Mouse (Mus musculus) midbrain, embryonic 13.5 days (tissue): ENCODE data around the gene Aanat. TPM values are rescaled to one million over a fixed set of nuclear protein-coding genes. Genes with fewer than 3 reads are reported as not detected.
A peak's percentile ranks its signal among the peaks of the same experiment; 100 is the strongest.

ENCODE experiments used
- ATAC-seq: fragments of 200-750 bp; cut with Nextera tagmentation; 2 replicates; pipeline ENCODE4 v1.8.0; 2017; ENCODE audit warnings: mild to moderate bottlenecking, moderate TSS enrichment, moderate library complexity
- H3K27ac ChIP-seq: fragments of 300-500 bp; sonication (generic); 2 replicates; pipeline ENCODE4 v1.5.1; 2015; ENCODE audit warnings: inconsistent platforms, mild to moderate bottlenecking, moderate library complexity
- H3K27me3 ChIP-seq: fragments of 300-500 bp; sonication (generic); 2 replicates; pipeline ENCODE4 v1.6.1; 2015; ENCODE audit warnings: mild to moderate bottlenecking, inconsistent platforms
- H3K36me3 ChIP-seq: fragments of 300-500 bp; sonication (generic); 2 replicates; pipeline ENCODE4 v1.6.1; 2015; ENCODE audit warnings: mild to moderate bottlenecking, inconsistent platforms
- H3K4me1 ChIP-seq: fragments of 300-500 bp; sonication (generic); replicated peaks from 2 replicates; pipeline ENCODE4 v1.6.1; 2015; ENCODE audit warnings: inconsistent platforms
- H3K4me2 ChIP-seq: fragments of 300-500 bp; sonication (generic); replicated peaks from 2 replicates; pipeline ENCODE4 v1.6.1; 2015; ENCODE audit warnings: moderate library complexity, mild to moderate bottlenecking, inconsistent platforms
- H3K4me3 ChIP-seq: fragments of 300-500 bp; sonication (generic); replicated peaks from 2 replicates; pipeline ENCODE4 v1.5.1; 2015; ENCODE audit warnings: mild to moderate bottlenecking, inconsistent platforms
- H3K9ac ChIP-seq: fragments of 300-500 bp; sonication (generic); replicated peaks from 2 replicates; pipeline ENCODE4 v1.6.1; 2015; ENCODE audit warnings: mild to moderate bottlenecking, inconsistent platforms
- H3K9me3 ChIP-seq: fragments of 300-500 bp; sonication (generic); 2 replicates; pipeline ENCODE4 v1.6.1; 2016; ENCODE audit warnings: mild to moderate bottlenecking, inconsistent platforms
- WGBS: fragments of 180-500 bp; shearing (Covaris S2); methylation state at CpG from one replicate; pipeline ENCODE4 v1.1.7; 2015; 5-methylcytosine and 5-hydroxymethylcytosine counted together
- polyA plus RNA-seq: library from polyadenylated mRNA; unstranded; fragments of >200 nt; fragmentation: Nextera tagmentation; extraction: Ambion mirVana; gene quantifications from 2 replicates; pipeline ENCODE4 v1.2.1, GENCODE M21; 2015

The Aanat gene
- polyA plus RNA-seq, 1 experiment from 2014 or later = 0.22 TPM

DNA sequence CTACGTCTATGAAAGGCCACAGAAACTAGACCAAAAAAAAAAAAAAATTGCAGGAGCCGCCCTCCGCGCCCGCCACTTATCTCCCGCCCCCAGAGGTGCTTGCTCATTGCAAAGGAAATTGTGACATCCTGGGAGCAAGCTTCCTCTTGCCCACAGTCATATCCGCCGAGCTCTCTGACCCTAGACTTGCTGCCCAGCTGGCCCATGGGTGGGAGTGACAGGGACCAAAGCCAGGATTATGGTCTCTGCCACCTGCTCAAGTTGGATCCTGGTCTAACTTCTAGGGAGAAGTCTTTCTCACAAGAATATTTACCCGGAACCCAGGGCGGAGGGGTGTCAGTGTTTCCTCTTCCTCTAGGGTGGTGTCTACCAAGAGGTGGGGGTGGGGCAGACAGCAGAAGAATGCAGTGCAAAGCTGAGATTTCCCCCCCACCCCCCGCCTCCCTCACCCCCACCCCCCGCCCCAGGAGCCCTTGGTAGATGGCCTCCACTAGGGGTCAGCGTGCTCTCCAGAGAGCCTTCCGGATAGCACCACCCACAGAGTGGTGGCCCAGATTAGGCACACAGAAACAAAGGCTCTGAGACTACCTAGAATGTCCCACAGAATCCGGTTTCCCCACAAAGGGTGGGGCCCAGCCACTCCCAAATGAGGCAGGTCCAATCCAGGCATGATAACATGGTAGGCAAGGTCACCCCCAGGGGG lies 29.7 kb downstream of the Aanat start:
- no peak for ATAC-seq
- Histone ChIP-seq H3K4me3 (no peak overlapping the region), H3K36me3 (no peaks in the 10 kb centered on the region), H3K27ac (no peak overlapping the region), H3K4me2 (no peak overlapping the region), H3K4me1 (peaks cover 10% of the 10 kb centered on the region), H3K27me3 (no peaks in the 10 kb centered on the region; the same call in 1 of the 2 replicates), H3K9ac (no peak overlapping the region), H3K9me3 (no peaks in the 10 kb centered on the region)
- WGBS = 60% methylated on average over 15 of the region's 15 CpGs

DNA sequence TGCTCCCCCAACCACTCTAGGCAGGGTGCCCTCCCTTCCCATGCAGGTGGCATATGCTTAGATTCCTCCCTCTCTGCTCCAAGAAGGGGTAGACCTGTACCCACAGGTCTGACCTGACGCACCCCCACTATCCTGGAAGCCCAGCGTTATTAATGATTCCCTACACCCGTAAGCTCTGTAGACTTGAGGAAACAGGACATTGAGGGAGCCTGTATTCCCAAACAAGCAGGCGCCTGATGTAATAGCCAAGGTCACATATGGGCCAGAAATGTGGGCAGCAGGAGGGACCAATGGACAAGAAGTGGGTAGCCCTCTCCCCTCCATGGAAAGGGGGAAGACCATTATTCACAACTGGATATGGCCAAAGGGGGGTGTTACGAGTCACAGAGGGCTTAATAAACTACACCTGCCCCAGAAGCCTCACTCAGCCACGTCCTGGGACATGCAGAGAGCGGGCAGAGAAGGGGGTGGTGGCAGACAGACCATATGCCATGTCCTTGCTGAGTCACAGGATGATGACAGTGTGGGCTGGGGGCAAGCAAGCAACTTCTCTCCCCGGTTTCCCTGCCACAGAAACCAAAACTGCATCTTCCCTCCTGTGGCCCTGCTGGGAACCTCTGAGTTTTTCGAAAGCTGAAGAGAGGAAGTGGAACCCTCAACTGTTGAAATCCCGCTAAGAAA lies 30.3 kb downstream of the Aanat start:
- H3K36me3 ChIP-seq = no peaks in the 10 kb centered on the region
- H3K9me3 ChIP-seq = no peaks in the 10 kb centered on the region
- no peak overlapping the region for H3K9ac ChIP-seq
- no peak overlapping the region for H3K4me2 ChIP-seq
- no peak overlapping the region for H3K27ac ChIP-seq
- H3K27me3 ChIP-seq = no peaks in the 10 kb centered on the region; the same call in 1 of the 2 replicates
- 81% methylated on average over 10 of the region's 10 CpGs for WGBS
- no peak for ATAC-seq
- no peak overlapping the region for H3K4me3 ChIP-seq
- peaks cover 10% of the 10 kb centered on the region for H3K4me1 ChIP-seq

DNA sequence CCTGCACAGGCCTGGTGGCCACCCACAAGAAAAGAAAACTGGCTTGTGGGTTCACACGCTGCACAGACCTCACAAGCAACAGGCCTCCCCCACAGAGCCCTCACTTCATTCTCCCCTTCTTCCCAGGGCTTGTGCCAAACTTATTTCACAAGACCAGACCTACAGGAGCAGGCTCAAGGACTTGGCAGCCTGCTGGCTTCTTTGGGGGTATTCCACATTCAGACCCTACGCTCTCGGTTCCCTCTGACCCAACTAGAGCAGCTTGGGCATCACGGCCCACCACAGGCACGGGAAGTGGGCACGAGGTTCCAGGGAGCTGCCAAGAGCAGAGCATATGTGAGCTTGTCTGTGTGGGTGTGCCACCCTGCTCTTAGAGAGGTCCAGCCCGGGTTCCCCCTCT lies 31.4 kb downstream of the Aanat start:
- no peaks in the 10 kb centered on the region for H3K36me3 ChIP-seq
- no peaks in the 10 kb centered on the region for H3K9me3 ChIP-seq
- H3K4me3 ChIP-seq = no peak overlapping the region
- H3K4me2 ChIP-seq = no peak overlapping the region
- 91% methylated on average over 7 of the region's 7 CpGs for WGBS
- no peak for ATAC-seq
- H3K27me3 ChIP-seq = peaks cover 9% of the 10 kb centered on the region
- H3K4me1 ChIP-seq = peaks cover 10% of the 10 kb centered on the region
- no peak overlapping the region for H3K27ac ChIP-seq
- H3K9ac ChIP-seq = no peak overlapping the region

DNA sequence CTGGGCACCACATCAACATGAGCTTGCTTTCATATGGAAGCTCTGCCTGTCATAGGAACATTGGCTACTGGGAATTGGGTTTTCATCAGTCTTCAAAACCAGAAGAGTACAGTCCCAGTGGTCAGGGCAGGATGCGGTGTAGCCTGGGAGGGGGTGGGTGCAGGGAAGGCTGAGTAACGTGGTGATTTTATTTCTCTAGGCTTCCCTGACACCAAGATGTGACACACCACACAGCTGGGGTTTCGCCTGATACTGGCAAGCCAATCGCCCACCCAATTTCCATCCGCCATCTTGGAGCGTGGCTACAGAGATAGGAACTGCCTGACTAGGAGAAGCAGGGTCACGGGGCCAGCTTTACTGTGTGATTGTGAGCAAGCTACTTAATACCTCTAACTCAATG lies 32.4 kb downstream of the Aanat start:
- H3K4me3 ChIP-seq = no peak overlapping the region
- ATAC-seq = no peak
- no peaks in the 10 kb centered on the region for H3K36me3 ChIP-seq
- H3K27ac ChIP-seq = no peak overlapping the region
- H3K4me2 ChIP-seq = no peak overlapping the region
- H3K27me3 ChIP-seq = peaks cover 19% of the 10 kb centered on the region
- H3K4me1 ChIP-seq = peaks cover 13% of the 10 kb centered on the region
- no peak overlapping the region for H3K9ac ChIP-seq
- WGBS = 88% methylated on average over 7 of the region's 7 CpGs
- no peaks in the 10 kb centered on the region for H3K9me3 ChIP-seq

DNA sequence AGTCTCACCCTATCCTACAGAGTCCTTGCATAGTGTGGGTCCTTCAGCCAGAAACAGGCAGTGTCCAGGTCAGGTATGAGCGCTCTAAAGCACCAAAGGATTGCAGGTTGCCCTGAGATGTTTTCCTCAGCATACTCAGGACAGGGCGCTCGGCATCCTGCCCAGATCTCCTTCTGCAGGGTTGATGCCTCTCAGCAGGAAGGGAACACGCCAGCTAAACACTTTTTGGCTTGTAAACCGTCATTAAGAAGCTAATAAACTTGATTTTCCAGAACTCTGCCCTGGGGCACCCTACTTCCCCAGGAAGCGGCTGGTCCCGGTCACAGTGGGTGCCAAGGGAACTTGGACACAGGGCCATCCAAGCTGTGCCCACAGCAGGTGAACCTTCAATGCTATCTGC lies 32.9 kb downstream of the Aanat start:
- WGBS = 92% methylated on average over 7 of the region's 7 CpGs
- peaks cover 18% of the 10 kb centered on the region for H3K4me1 ChIP-seq
- no peak overlapping the region for H3K9ac ChIP-seq

DNA sequence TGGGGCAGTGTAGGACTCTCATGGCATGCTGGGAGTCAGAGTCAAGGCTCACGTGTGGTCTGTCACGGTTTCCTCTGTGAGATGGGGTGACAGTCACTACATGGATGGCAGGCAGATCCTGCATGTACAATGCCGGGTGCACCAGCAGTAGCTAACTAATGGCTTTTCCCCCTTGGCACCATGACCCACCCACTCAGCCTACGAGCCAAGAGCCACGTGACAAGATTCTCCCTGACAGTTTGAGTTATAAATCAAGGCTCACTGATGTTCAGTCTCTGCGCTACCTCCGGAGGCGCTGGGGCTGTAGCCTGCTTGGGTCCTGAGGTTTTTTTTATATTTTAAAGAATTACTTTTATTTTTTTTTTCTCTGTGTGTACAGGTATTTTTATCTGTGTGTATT lies 33.3 kb downstream of the Aanat start:
- Histone ChIP-seq H3K9ac (no peak overlapping the region), H3K36me3 (no peaks in the 10 kb centered on the region), H3K27ac (no peak overlapping the region), H3K4me2 (no peak overlapping the region), H3K4me1 (peaks cover 22% of the 10 kb centered on the region), H3K9me3 (no peaks in the 10 kb centered on the region), H3K4me3 (no peak overlapping the region), H3K27me3 (peaks cover 28% of the 10 kb centered on the region)
- no peak for ATAC-seq
- WGBS = 85% methylated on average over 8 of the region's 8 CpGs

More for the DNA sequence above, 32.9 kb downstream of the Aanat start:
- no peaks in the 10 kb centered on the region for H3K9me3 ChIP-seq
- no peak overlapping the region for H3K4me2 ChIP-seq
- H3K27me3 ChIP-seq = peaks cover 24% of the 10 kb centered on the region
- no peak for ATAC-seq
- H3K36me3 ChIP-seq = no peaks in the 10 kb centered on the region
- no peak overlapping the region for H3K27ac ChIP-seq
- H3K4me3 ChIP-seq = no peak overlapping the region

DNA sequence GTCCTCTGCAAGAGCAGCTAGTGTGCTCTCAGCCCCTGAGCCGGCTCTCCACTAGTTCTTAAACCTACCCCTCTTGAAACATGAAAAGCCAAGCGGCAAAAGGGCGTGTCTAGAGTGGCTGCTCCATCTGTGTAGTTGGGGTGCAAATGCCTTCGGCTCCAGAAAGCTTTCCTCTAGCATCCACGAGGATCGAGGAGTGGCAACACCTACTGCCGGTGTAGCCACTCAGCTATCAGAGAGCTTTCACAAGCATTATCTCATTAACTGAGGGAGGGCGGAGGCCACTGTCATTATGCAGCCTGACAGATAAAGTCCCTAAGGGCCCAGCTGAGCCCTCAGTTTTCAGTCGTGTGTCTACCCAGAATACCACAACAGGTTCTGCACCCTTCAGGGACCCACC lies 33.8 kb downstream of the Aanat start:
- no peak overlapping the region for H3K4me2 ChIP-seq
- H3K27ac ChIP-seq = no peak overlapping the region
- peaks cover 33% of the 10 kb centered on the region for H3K27me3 ChIP-seq
- 43% methylated on average over 9 of the region's 9 CpGs for WGBS
- no peaks in the 10 kb centered on the region for H3K9me3 ChIP-seq
- peaks cover 23% of the 10 kb centered on the region for H3K4me1 ChIP-seq
- no peak overlapping the region for H3K4me3 ChIP-seq
- no peak for ATAC-seq
- H3K36me3 ChIP-seq = no peaks in the 10 kb centered on the region
- no peak overlapping the region for H3K9ac ChIP-seq

DNA sequence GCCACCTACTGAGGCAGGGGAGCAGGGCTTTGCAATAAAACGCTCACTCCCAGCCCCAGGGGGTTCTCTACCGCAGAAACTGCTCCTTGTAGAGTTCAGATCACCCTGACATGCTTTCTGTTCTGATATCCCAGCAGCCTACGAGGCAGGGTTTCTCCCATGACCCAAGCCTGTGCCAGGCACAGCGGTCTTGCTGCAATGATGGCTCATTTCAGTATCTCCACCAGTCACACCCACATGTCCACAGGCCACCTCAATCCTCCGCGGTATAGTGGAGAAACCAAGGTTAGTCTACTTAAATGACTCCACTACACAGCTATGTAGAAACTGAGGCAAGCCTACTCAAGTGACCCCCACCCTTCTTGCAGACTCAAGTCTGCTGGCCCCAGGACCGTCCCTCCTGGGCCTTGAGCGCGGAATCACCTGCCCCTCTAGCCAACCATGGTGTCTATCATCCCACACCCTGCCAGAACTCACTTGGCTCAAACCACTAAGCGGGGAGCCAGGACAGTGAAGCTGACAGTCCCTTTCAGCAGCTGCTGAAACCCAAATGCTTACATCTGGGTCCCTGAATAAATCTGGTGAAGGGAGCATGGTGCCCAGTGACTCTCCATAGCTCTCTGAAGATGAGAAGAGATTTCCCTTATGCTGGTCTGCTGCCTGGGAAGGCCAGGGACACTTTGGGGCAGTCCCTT lies 34.5 kb downstream of the Aanat start:
- Histone ChIP-seq H3K4me3 (no peak overlapping the region), H3K27me3 (peaks cover 38% of the 10 kb centered on the region), H3K27ac (no peak overlapping the region), H3K9me3 (no peaks in the 10 kb centered on the region), H3K36me3 (no peaks in the 10 kb centered on the region), H3K9ac (no peak overlapping the region), H3K4me2 (no peak overlapping the region), H3K4me1 (peaks cover 23% of the 10 kb centered on the region)
- no peak for ATAC-seq
- 82% methylated on average over 10 of the region's 10 CpGs for WGBS

DNA sequence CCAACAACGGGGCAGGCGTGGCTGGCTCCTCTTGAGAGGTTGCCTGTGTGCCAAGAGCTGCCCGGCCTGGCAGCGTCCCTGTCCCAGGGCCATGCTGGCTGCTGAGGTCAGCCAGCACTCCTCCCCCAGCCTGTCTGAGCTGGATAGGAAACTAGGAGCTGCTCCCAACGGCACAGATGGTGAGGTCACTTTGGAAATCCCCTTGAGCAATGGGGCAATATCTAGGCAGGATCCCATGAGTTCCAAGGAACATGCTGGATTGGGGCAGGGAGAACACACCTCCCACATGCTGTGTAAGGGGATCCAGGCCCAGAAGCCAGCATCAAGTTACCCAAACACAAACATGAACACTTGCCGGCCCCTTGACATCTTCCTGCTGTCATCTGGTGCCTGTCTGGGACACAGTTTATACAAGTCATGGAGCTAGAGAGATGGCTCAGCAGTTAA lies 35.0 kb downstream of the Aanat start:
- no peak overlapping the region for H3K27ac ChIP-seq
- no peak overlapping the region for H3K9ac ChIP-seq
- peaks cover 38% of the 10 kb centered on the region for H3K27me3 ChIP-seq
- ATAC-seq = no peak
- no peaks in the 10 kb centered on the region for H3K36me3 ChIP-seq
- 75% methylated on average over 6 of the region's 6 CpGs for WGBS
- no peak overlapping the region for H3K4me2 ChIP-seq
- no peak overlapping the region for H3K4me3 ChIP-seq
- H3K9me3 ChIP-seq = no peaks in the 10 kb centered on the region
- peaks cover 23% of the 10 kb centered on the region for H3K4me1 ChIP-seq

DNA sequence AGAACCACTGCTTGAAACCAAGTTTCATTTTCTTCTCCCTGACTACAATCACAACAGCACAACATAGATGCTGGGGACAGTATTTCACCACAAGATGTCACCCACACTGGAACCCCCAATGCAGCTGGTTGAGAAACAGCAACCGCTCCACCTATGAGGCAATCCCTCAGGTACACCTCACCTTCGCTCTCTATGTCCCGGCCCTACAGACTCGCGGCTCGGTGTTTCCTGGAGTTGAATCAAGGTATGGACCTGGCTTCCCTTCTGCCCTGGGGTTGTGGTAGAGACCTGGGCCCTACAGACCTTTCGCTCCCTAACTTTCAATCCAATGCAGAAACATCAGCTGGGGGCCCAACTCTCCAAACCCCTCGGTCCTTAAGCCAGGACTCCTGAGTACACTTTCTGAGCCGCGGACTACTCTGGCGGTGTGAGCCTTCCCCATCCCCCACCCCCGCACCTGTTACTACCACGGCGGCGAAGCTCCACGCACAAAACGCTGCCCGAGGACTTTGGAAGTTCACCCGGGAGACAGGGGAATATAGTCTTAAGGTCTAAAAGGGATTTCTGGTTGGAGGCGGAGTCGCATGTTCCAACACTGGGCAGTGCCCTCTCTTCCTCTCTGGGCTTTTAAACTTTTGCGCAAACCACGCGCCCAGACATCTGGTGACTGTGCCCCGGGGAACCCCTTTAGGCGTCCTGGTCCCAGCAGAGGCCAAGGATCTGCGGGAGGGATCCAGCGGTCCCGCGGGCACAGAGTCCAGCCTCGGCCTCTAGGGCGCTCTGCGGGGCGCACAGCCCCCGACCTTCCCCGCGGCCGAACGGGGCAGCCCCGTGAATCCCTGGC lies 37.3 kb downstream of the Aanat start:
- Histone ChIP-seq H3K9ac (peak overlapping the region; percentile 30), H3K9me3 (no peaks in the 10 kb centered on the region), H3K4me2 (peak overlapping the region; percentile 59), H3K27me3 (peaks cover 38% of the 10 kb centered on the region), H3K27ac (no peak overlapping the region), H3K4me3 (peak overlapping the region; percentile 44), H3K36me3 (no peaks in the 10 kb centered on the region), H3K4me1 (peaks cover 24% of the 10 kb centered on the region)
- 5% methylated on average over 40 of the region's 40 CpGs for WGBS
- peak; percentile 25; the same call in 1 of the 2 replicates for ATAC-seq

DNA sequence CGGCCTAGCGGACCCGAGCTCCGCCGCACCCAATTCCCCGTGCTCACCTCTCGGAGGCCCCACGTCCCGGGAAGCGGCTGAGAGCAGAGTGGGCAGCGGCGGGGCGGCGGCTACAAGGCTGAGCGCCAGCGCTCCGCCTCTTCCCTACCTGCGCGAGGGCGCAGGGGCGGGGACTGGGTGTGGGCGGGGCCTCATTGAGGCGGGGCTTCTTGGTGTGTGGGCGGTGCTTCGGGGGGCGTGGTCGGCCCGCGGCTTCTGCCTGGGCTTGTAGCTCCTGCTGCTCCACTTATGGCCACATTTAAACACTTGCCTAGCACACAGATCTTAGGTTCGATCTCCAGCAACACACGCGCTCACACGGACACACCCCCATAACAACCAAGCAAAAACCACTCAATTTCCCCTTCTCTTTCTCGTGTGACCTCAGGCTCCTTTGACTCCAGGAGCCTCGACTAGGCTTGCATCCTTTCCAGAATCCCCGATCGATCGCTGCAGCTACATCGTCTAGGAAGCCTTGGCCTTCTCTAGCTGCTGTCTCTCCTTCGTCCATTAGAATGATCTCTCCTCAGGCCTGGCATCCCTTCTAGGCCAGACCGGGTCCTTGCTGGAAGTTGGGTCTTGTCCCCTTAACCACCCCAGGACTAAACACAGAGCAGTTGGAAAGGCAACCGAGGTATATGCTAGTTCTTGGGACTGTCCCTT lies 38.0 kb downstream of the Aanat start:
- WGBS = 13% methylated on average over 42 of the region's 42 CpGs
- peak overlapping the region; percentile 30 for H3K9ac ChIP-seq
- H3K27ac ChIP-seq = no peak overlapping the region
- ATAC-seq = 0 out of 2 replicates have a peak, but pooled peaks have one; percentile 7
- peak overlapping the region; percentile 59 for H3K4me2 ChIP-seq
- H3K36me3 ChIP-seq = no peaks in the 10 kb centered on the region
- peaks cover 27% of the 10 kb centered on the region for H3K4me1 ChIP-seq
- H3K27me3 ChIP-seq = peaks cover 38% of the 10 kb centered on the region
- H3K9me3 ChIP-seq = no peaks in the 10 kb centered on the region
- peak overlapping the region; percentile 44 for H3K4me3 ChIP-seq
